Comparison of ENCODE assay signal across 10 mouse cellular contexts in genomic region chr13:55644525-55644924, GRCm38 (mm10). TPM values are rescaled to one million over a fixed set of nuclear protein-coding genes. Genes with fewer than 3 reads are reported as not detected.
DNase-seq lines count a peak whose midpoint lies in the region; ATAC-seq and TF ChIP-seq lines count a peak whose summit lies in the region.
"Had no signal": no experiment of that assay in that cellular context is flagged by ENCODE, and none has a peak within 500 bp of the region (broad histone marks: within the 10 kb centered on the region; RNA-seq: fewer than 3 reads in every experiment).

No protein-coding gene starts in this region.

- TF ChIP-seq CTCF in kidney, postnatal 0 days (IDR thresholded peaks at IDR 0.05; ENCODE audit: low read depth) = peak; percentile 55

- H3K4me2 ChIP-seq in kidney, postnatal 0 days (ENCODE audit: low read length) = no peak overlapping the region
- H3K4me2 ChIP-seq in kidney, embryonic 15.5 days = no peak overlapping the region
- H3K4me2 ChIP-seq: midbrain, embryonic 12.5 days had no signal

- no peak overlapping the region for H3K9ac ChIP-seq in kidney, postnatal 0 days (ENCODE audit: low read depth, low read length)
- H3K9ac ChIP-seq in kidney, embryonic 15.5 days = no peak overlapping the region
- H3K9ac ChIP-seq in ES-E14 (ENCODE audit: insufficient read depth, low read depth, low read length, poor library complexity, severe bottlenecking) = no peak overlapping the region
- H3K9ac ChIP-seq: midbrain, embryonic 12.5 days had no signal

- H3K9me3 ChIP-seq in kidney, postnatal 0 days (replicated peaks; ENCODE audit: low read length) = no peaks in the 10 kb centered on the region
- H3K9me3 ChIP-seq in kidney, embryonic 15.5 days (replicated peaks) = no peaks in the 10 kb centered on the region
- no peaks in the 10 kb centered on the region for H3K9me3 ChIP-seq in ES-E14 (ENCODE audit: control insufficient read depth, insufficient read depth, low read depth, low read length)
- H3K9me3 ChIP-seq: midbrain, embryonic 12.5 days had no signal

- peak; percentile 57 for DNase-seq in kidney, postnatal 0 days (ENCODE audit: low spot score)
- DNase-seq in 3T3-L1 (ENCODE audit: low read depth, low spot score) (peak; percentile 68), ES-E14 (ENCODE audit: low read depth, low spot score) (peak; percentile 40)
- DNase-seq in adrenal gland, postnatal 36 days = no peak
- no peak for DNase-seq in urinary bladder, postnatal 4 days (ENCODE audit: low spot score in 2 of 2)
- DNase-seq: kidney, postnatal 25 days had no signal

- H3K36me3 ChIP-seq in kidney, postnatal 0 days (ENCODE audit: insufficient read depth, low read length) = peaks cover 47% of the 10 kb centered on the region
- peaks cover 81% of the 10 kb centered on the region for H3K36me3 ChIP-seq in kidney, embryonic 15.5 days
- H3K36me3 ChIP-seq in ES-E14 (ENCODE audit: control insufficient read depth, insufficient read depth, low read length, poor library complexity, severe bottlenecking) = peaks cover 52% of the 10 kb centered on the region

- in situ Hi-C loops in ES-E14 (cut with MboI; ENCODE audit: low sequenced_read_pairs in 2 of 2, unreplicated experiment in 2 of 2) = no loop called here

- 81% methylated on average over 2 of the region's 2 CpGs for WGBS in kidney, postnatal 0 days
- 83% methylated on average over 2 of the region's 2 CpGs for WGBS in kidney, embryonic 15.5 days

- peak; percentile 54; the same call in 1 of the 2 replicates for ATAC-seq in kidney, postnatal 0 days (replicated peaks; ENCODE audit: low FRiP score, low read depth)
- ATAC-seq in kidney, embryonic 15.5 days (replicated peaks; ENCODE audit: low FRiP score) = no peak
- ATAC-seq in granulocyte monocyte progenitor cell, adult 5-6 weeks (replicated peaks; ENCODE audit: poor library complexity, severe bottlenecking) = peak; percentile 48; the same call in 1 of the 2 replicates
- no peak for ATAC-seq in cerebellum, adult (ENCODE audit: insufficient number of reproducible peaks, low FRiP score, low TSS enrichment)

- H3K27me3 ChIP-seq in kidney, postnatal 0 days (ENCODE audit: insufficient read depth, low read length) = no peaks in the 10 kb centered on the region
- no peaks in the 10 kb centered on the region for H3K27me3 ChIP-seq in kidney, embryonic 15.5 days
- H3K27me3 ChIP-seq: midbrain, embryonic 12.5 days had no signal

- H3K4me3 ChIP-seq in kidney, postnatal 0 days (replicated peaks; ENCODE audit: low read depth, low read length) = no peak overlapping the region
- H3K4me3 ChIP-seq in kidney, embryonic 15.5 days (replicated peaks) = no peak overlapping the region
- no peak overlapping the region for H3K4me3 ChIP-seq in ES-E14 (ENCODE audit: insufficient read depth in 1 of 2, low read depth in 1 of 2, low read length in 2 of 2, poor library complexity in 1 of 2, severe bottlenecking in 1 of 2)
- H3K4me3 ChIP-seq: midbrain, embryonic 12.5 days had no signal

- no peaks in the 10 kb centered on the region for H3K4me1 ChIP-seq in kidney, postnatal 0 days (replicated peaks; ENCODE audit: insufficient read depth, low read length)
- H3K4me1 ChIP-seq in kidney, embryonic 15.5 days = no peaks in the 10 kb centered on the region
- peaks cover 0 to 2% of the 10 kb centered on the region in 2 experiments; a peak in 1 of 4 replicates for H3K4me1 ChIP-seq in ES-E14 (ENCODE audit: control insufficient read depth in 2 of 2, insufficient read depth in 2 of 2, low read length in 2 of 2, poor library complexity in 1 of 2)
- H3K4me1 ChIP-seq: midbrain, embryonic 12.5 days had no signal

- no peak overlapping the region for H3K27ac ChIP-seq in kidney, postnatal 0 days
- no peak overlapping the region for H3K27ac ChIP-seq in kidney, embryonic 15.5 days
- no peak overlapping the region for H3K27ac ChIP-seq in ES-E14 (ENCODE audit: insufficient read depth, low read depth, low read length, poor library complexity, severe bottlenecking)
- H3K27ac ChIP-seq: midbrain, embryonic 12.5 days had no signal

TF ChIP-seq in ES-E14, 5 proteins besides CTCF, POLR2A, EP300 and RAD21:
- no peak for TF ChIP-seq ZC3H11A (IDR thresholded peaks at IDR 0.05; ENCODE audit: borderline replicate concordance, low read depth, low read length)
- TF ChIP-seq CHD2 (IDR thresholded peaks at IDR 0.05; ENCODE audit: low read depth, low read length) = no peak
- TF ChIP-seq HCFC1 (IDR thresholded peaks at IDR 0.05; ENCODE audit: borderline replicate concordance, insufficient read depth, low read length) = no peak
- no peak for TF ChIP-seq ZNF384 (IDR thresholded peaks at IDR 0.05; ENCODE audit: low read depth, low read length)
- TF ChIP-seq MAFK (IDR thresholded peaks at IDR 0.05; ENCODE audit: insufficient read depth, low read depth, low read length) = no peak

RNA-seq across cellular contexts. Expression of gene Ddx46, which starts 9.7 kb away (rescaled TPM):
- 27.4 and 28.3 TPM in 2 replicates for polyA plus RNA-seq in kidney, postnatal 0 days (2015; fragmentation: Nextera tagmentation; extraction: Ambion mirVana)
- 38.0 and 38.7 TPM in 2 replicates for polyA plus RNA-seq in kidney, embryonic 15.5 days (2015; fragmentation: Nextera tagmentation; extraction: Ambion mirVana)
- 45.5 and 56.4 TPM in 2 replicates for total RNA-seq in ES-E14 (2012; rRNA removed)
- 57.5 and 73.9 TPM in 2 replicates for total RNA-seq in granulocyte monocyte progenitor cell, adult 5-6 weeks (2014; fragmentation: Nextera tagmentation)
- 113 and 128 TPM in 2 replicates for total RNA-seq in granulocyte monocyte progenitor cell, adult 5-6 weeks (2017)
- 10 to 100 TPM; 36.5 to 42.6 TPM for total RNA-seq in adrenal gland, postnatal 36 days (2021)

RNA-seq across cellular contexts. Expression of gene Caml, which starts 21.7 kb away (rescaled TPM):
- polyA plus RNA-seq in kidney, postnatal 0 days (2015; fragmentation: Nextera tagmentation; extraction: Ambion mirVana) = 50.6 and 53.0 TPM in 2 replicates
- 55.2 and 60.7 TPM in 2 replicates for polyA plus RNA-seq in kidney, embryonic 15.5 days (2015; fragmentation: Nextera tagmentation; extraction: Ambion mirVana)
- total RNA-seq in ES-E14 (2012; rRNA removed) = 47.8 and 56.3 TPM in 2 replicates
- 33.9 and 46.9 TPM in 2 replicates for total RNA-seq in granulocyte monocyte progenitor cell, adult 5-6 weeks (2014; fragmentation: Nextera tagmentation)
- total RNA-seq in granulocyte monocyte progenitor cell, adult 5-6 weeks (2017) = 33.0 and 49.9 TPM in 2 replicates
- 10 to 100 TPM; 32.8 to 34.0 TPM for total RNA-seq in adrenal gland, postnatal 36 days (2021)

RNA-seq across cellular contexts. Expression of gene B4galt7, which starts 44.8 kb away (rescaled TPM):
- polyA plus RNA-seq in kidney, postnatal 0 days (2015; fragmentation: Nextera tagmentation; extraction: Ambion mirVana) = 20.1 and 22.8 TPM in 2 replicates
- polyA plus RNA-seq in kidney, embryonic 15.5 days (2015; fragmentation: Nextera tagmentation; extraction: Ambion mirVana) = 25.9 and 28.9 TPM in 2 replicates
- 21.0 and 24.3 TPM in 2 replicates for total RNA-seq in ES-E14 (2012; rRNA removed)
- 10.8 and 15.3 TPM in 2 replicates for total RNA-seq in granulocyte monocyte progenitor cell, adult 5-6 weeks (2014; fragmentation: Nextera tagmentation)
- total RNA-seq in granulocyte monocyte progenitor cell, adult 5-6 weeks (2017) = 14.0 and 18.1 TPM in 2 replicates
- total RNA-seq in adrenal gland, postnatal 36 days (2021) = 10 to 100 TPM; 13.4 to 16.6 TPM

RNA-seq across cellular contexts. Expression of gene B230219D22Rik, which starts 48.4 kb away (rescaled TPM):
- 40.7 and 41.2 TPM in 2 replicates for polyA plus RNA-seq in kidney, postnatal 0 days (2015; fragmentation: Nextera tagmentation; extraction: Ambion mirVana)
- polyA plus RNA-seq in kidney, embryonic 15.5 days (2015; fragmentation: Nextera tagmentation; extraction: Ambion mirVana) = 63.0 and 64.1 TPM in 2 replicates
- total RNA-seq in ES-E14 (2012; rRNA removed) = 32.1 and 40.0 TPM in 2 replicates
- 49.1 and 59.0 TPM in 2 replicates for total RNA-seq in granulocyte monocyte progenitor cell, adult 5-6 weeks (2014; fragmentation: Nextera tagmentation)
- 31.0 and 39.0 TPM in 2 replicates for total RNA-seq in granulocyte monocyte progenitor cell, adult 5-6 weeks (2017)
- 10 to 100 TPM; 63.5 to 65.7 TPM for total RNA-seq in adrenal gland, postnatal 36 days (2021)

Comparison
In these comparisons a context has a peak if more than half of its experiments do, and no peak if none do; other contexts are left out.
1. ATAC-seq: peak in kidney, postnatal 0 days (single experiment) and granulocyte monocyte progenitor cell, adult 5-6 weeks (single experiment); none in kidney, embryonic 15.5 days (single experiment) and cerebellum, adult (single experiment).
2. DNase-seq: peak in kidney, postnatal 0 days (single experiment), 3T3-L1 (single experiment) and ES-E14 (single experiment); none in adrenal gland, postnatal 36 days (0 of 2) and urinary bladder, postnatal 4 days (0 of 2).